Mouse (Mus musculus) midbrain, embryonic 15.5 days (tissue): ENCODE data around the gene Lrrc8d. TPM values are rescaled to one million over a fixed set of nuclear protein-coding genes. Genes with fewer than 3 reads are reported as not detected.

Experiments used
- ATAC-seq: fragments of 200-750 bp; cut with Nextera tagmentation; replicated peaks from 2 replicates; pipeline ENCODE4 v1.8.0; 2017; ENCODE audit warnings: moderate TSS enrichment
- H3K27ac ChIP-seq: fragments of 300-500 bp; sonication (generic); 2 replicates; pipeline ENCODE4 v1.5.1; 2015; ENCODE audit warnings: mild to moderate bottlenecking, inconsistent platforms
- H3K27me3 ChIP-seq: fragments of 300-500 bp; sonication (generic); replicated peaks from 2 replicates; pipeline ENCODE4 v1.6.1; 2015; ENCODE audit warnings: inconsistent platforms
- H3K36me3 ChIP-seq: fragments of 300-500 bp; sonication (generic); replicated peaks from 2 replicates; pipeline ENCODE4 v1.6.1; 2015; ENCODE audit warnings: inconsistent platforms
- H3K4me1 ChIP-seq: fragments of 300-500 bp; sonication (generic); 2 replicates; pipeline ENCODE4 v1.6.1; 2015; ENCODE audit warnings: inconsistent platforms
- H3K4me2 ChIP-seq: fragments of 300-500 bp; sonication (generic); 2 replicates; pipeline ENCODE4 v1.6.1; 2015; ENCODE audit warnings: inconsistent platforms, mild to moderate bottlenecking, moderate library complexity
- H3K4me3 ChIP-seq: fragments of 300-500 bp; sonication (generic); 2 replicates; pipeline ENCODE4 v1.5.1; 2015; ENCODE audit warnings: mild to moderate bottlenecking, inconsistent platforms
- H3K9ac ChIP-seq: fragments of 300-500 bp; sonication (generic); 2 replicates; pipeline ENCODE4 v1.6.1; 2015; ENCODE audit warnings: mild to moderate bottlenecking, inconsistent platforms
- H3K9me3 ChIP-seq: fragments of 300-500 bp; sonication (generic); 2 replicates; pipeline ENCODE4 v1.6.1; 2016; ENCODE audit warnings: inconsistent platforms
- WGBS: fragments of 180-500 bp; shearing (Covaris S2); methylation state at CpG from one replicate; pipeline ENCODE4 v1.1.7; 2015; ENCODE audit warnings: mixed read lengths; 5-methylcytosine and 5-hydroxymethylcytosine counted together
- polyA plus RNA-seq: library from polyadenylated mRNA; unstranded; fragments of >200 nt; fragmentation: Nextera tagmentation; extraction: Ambion mirVana; gene quantifications from 2 replicates; pipeline ENCODE4 v1.2.1, GENCODE M21; 2015

The Lrrc8d gene
- polyA plus RNA-seq, 1 experiment from 2014 or later = 37.1 TPM

DNA sequence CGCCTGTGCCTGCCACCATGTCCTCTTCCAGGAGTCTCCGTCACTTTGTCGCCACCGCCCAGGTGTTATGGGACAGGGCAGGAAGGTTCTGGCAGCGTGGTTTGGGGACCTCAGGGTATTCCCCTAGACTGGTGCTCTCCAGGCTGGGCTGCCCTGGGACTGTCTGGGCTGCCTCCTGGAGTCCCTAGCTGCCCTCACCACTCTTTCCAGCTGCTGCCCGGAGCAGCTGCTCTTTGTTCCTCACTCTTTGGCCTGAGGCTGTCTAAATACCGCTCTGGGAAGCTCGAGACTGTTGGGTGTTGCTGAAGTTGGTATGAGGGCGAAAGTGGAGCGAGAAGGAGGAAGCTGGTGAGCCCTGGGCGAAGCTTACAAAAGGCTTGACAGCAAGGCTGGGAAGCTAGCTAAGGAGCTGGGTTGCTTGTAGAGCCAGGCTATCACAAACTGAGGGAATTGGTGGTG is 32.7 kb downstream of the Lrrc8d start:
- 45% methylated on average over 11 of the region's 11 CpGs for WGBS
- Histone ChIP-seq H3K4me2 (peak overlapping the region; percentile 61), H3K4me3 (peak overlapping the region; percentile 34), H3K27ac (no peak overlapping the region), H3K4me1 (peaks cover 20% of the 10 kb centered on the region), H3K36me3 (no peaks in the 10 kb centered on the region), H3K27me3 (no peaks in the 10 kb centered on the region), H3K9me3 (no peaks in the 10 kb centered on the region), H3K9ac (peak overlapping the region; percentile 18; the same call in 1 of the 2 replicates)
- peak; percentile 49 for ATAC-seq

- H3K27me3 ChIP-seq = no peaks in the 10 kb centered on the region
- H3K9me3 ChIP-seq = no peaks in the 10 kb centered on the region
- no peak overlapping the region for H3K27ac ChIP-seq
- ATAC-seq = no peak
- H3K9ac ChIP-seq = no peak overlapping the region
- H3K4me2 ChIP-seq = no peak overlapping the region
- 68% methylated on average over 6 of the region's 6 CpGs for WGBS
- no peak overlapping the region for H3K4me3 ChIP-seq
- no peaks in the 10 kb centered on the region for H3K36me3 ChIP-seq
- H3K4me1 ChIP-seq = peaks cover 20% of the 10 kb centered on the region
Observed at GRCm38 (mm10) chr5:105733226-105733625, 33.5 kb downstream of the Lrrc8d start.

DNA sequence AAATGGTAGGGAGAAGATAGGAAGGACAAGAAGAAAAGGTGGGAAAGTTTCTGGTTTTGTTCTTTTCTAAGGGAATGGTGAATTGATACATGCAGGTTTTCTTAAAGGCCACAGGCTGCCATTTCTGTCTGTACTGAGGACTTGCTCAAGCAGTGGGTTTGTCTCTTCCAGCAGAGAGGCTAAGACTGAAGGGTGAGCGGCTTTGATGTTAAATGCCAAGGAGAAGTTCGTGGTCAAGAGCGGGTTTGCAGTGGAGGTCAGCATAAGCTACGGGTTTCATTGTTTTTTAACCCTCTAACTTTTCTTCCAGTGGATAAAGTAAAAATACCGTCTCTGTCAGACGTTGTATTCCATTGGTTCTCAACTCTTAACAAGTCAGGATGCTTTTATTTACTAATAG is 36.6 kb downstream of the Lrrc8d start:
- H3K4me2 ChIP-seq = no peak overlapping the region
- no peaks in the 10 kb centered on the region for H3K27me3 ChIP-seq
- no peak overlapping the region for H3K27ac ChIP-seq
- 91% methylated on average over 6 of the region's 6 CpGs for WGBS
- H3K4me1 ChIP-seq = peaks cover 25% of the 10 kb centered on the region
- no peaks in the 10 kb centered on the region for H3K9me3 ChIP-seq
- H3K9ac ChIP-seq = no peak overlapping the region
- H3K36me3 ChIP-seq = no peaks in the 10 kb centered on the region
- no peak overlapping the region for H3K4me3 ChIP-seq
- ATAC-seq = no peak

- Histone ChIP-seq H3K9me3 (no peaks in the 10 kb centered on the region), H3K4me2 (no peak overlapping the region), H3K27me3 (no peaks in the 10 kb centered on the region), H3K27ac (no peak overlapping the region), H3K4me3 (no peak overlapping the region), H3K4me1 (peaks cover 17% of the 10 kb centered on the region), H3K36me3 (no peaks in the 10 kb centered on the region), H3K9ac (no peak overlapping the region)
- 76% methylated on average over 6 of the region's 6 CpGs for WGBS
- ATAC-seq = no peak
Observed at GRCm38 (mm10) chr5:105737145-105737544, 37.4 kb downstream of the Lrrc8d start.

- Histone ChIP-seq H3K36me3 (no peaks in the 10 kb centered on the region), H3K4me3 (no peak overlapping the region), H3K9me3 (no peaks in the 10 kb centered on the region), H3K27ac (peak overlapping the region; percentile 52; the same call in 1 of the 2 replicates), H3K9ac (no peak overlapping the region), H3K4me1 (peaks cover 6% of the 10 kb centered on the region), H3K4me2 (no peak overlapping the region), H3K27me3 (no peaks in the 10 kb centered on the region)
- peak; percentile 48; the same call in 1 of the 2 replicates for ATAC-seq
- 19% methylated on average over 7 of the region's 7 CpGs for WGBS
Observed at GRCm38 (mm10) chr5:105740437-105740836, 40.7 kb downstream of the Lrrc8d start.

DNA sequence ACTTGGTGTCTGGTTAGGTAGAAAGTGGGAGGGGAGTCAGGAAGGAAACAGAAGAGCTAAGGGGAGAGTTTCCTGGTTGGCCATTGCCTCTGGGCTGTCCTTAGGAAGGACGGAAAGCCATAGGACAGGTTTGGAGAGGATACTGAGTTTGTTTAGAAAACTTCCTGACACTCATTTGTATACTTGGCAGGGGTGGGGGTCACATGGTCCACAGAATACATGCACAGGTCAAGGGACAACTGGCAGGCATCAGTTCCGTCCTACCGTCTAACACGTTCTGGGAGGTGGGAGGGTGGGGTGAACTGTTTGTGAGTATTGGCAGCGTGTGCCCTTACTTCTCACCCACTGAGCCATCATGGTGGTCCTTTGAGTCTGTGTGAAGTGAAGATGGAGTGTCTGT is 42.9 kb downstream of the Lrrc8d start:
- 85% methylated on average over 5 of the region's 5 CpGs for WGBS
- ATAC-seq = no peak
- Histone ChIP-seq H3K4me1 (peaks cover 6% of the 10 kb centered on the region), H3K4me2 (no peak overlapping the region), H3K4me3 (no peak overlapping the region), H3K36me3 (no peaks in the 10 kb centered on the region), H3K9ac (no peak overlapping the region), H3K9me3 (no peaks in the 10 kb centered on the region), H3K27me3 (no peaks in the 10 kb centered on the region), H3K27ac (no peak overlapping the region)

DNA sequence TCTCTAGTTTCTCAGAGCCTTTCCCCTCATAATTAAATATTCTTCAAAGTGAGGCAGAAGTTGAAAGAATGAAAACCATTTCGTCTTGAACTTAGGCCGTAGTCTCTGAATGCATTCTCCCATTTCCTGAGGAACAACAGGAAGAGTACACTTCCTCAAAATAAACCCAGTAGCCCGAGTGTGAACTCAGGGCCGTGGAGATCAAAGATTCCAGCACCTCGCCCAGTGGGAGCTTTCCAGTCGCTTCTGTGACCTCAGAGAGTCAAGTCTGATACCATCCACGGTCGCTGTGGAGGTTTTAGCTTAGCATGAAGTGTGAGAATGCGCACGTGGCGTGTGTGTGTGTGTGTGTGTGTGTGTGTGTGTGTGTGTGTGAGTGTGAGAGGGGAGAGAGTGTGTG is 45.6 kb downstream of the Lrrc8d start:
- no peak for ATAC-seq
- Histone ChIP-seq H3K9me3 (no peaks in the 10 kb centered on the region), H3K27ac (no peak overlapping the region), H3K4me2 (no peak overlapping the region), H3K36me3 (no peaks in the 10 kb centered on the region), H3K4me3 (no peak overlapping the region), H3K4me1 (peaks cover 5% of the 10 kb centered on the region), H3K9ac (no peak overlapping the region), H3K27me3 (no peaks in the 10 kb centered on the region)
- WGBS = 82% methylated on average over 11 of the region's 11 CpGs

DNA sequence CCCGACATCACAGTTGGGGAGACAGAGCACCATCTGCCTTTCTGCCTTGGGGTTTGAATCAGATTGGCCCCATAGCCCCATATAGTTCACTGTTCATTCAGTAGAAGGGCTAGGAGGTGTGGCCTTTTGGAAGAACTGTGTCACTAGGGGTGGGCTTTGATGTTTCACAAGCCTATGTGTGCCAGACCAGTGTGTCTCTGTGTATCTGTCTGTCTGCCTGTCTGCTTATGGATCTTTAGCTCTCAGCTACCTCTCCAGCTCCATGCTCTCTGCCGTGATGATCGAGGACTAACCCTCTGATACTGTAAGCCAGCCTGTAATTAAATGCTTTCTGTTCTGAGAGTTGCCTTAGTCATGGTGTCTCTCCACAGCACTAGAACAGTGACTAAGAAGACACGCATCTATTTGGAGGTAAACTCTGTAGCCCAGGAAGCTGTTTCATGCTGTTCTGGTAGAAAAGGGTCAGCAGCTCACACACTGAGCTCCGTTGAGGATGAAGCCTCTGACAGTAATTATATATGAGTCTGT is 46.2 kb downstream of the Lrrc8d start:
- 77% methylated on average over 5 of the region's 5 CpGs for WGBS
- no peaks in the 10 kb centered on the region for H3K9me3 ChIP-seq
- H3K4me1 ChIP-seq = no peaks in the 10 kb centered on the region
- no peak overlapping the region for H3K4me2 ChIP-seq
- no peaks in the 10 kb centered on the region for H3K27me3 ChIP-seq
- no peak overlapping the region for H3K27ac ChIP-seq
- ATAC-seq = no peak
- no peak overlapping the region for H3K4me3 ChIP-seq
- H3K9ac ChIP-seq = no peak overlapping the region
- H3K36me3 ChIP-seq = no peaks in the 10 kb centered on the region

- H3K9ac ChIP-seq = no peak overlapping the region
- H3K9me3 ChIP-seq = no peaks in the 10 kb centered on the region
- no peak overlapping the region for H3K27ac ChIP-seq
- no peak overlapping the region for H3K4me3 ChIP-seq
- WGBS = 75% methylated on average over 8 of the region's 8 CpGs
- no peaks in the 10 kb centered on the region for H3K36me3 ChIP-seq
- no peak for ATAC-seq
- peaks cover 15% of the 10 kb centered on the region for H3K4me1 ChIP-seq
- no peaks in the 10 kb centered on the region for H3K27me3 ChIP-seq
- no peak overlapping the region for H3K4me2 ChIP-seq
Observed at GRCm38 (mm10) chr5:105754803-105755202, 55.0 kb downstream of the Lrrc8d start.

- H3K4me1 ChIP-seq = peaks cover 15% of the 10 kb centered on the region
Observed at GRCm38 (mm10) chr5:105755491-105755890, 55.7 kb downstream of the Lrrc8d start.

DNA sequence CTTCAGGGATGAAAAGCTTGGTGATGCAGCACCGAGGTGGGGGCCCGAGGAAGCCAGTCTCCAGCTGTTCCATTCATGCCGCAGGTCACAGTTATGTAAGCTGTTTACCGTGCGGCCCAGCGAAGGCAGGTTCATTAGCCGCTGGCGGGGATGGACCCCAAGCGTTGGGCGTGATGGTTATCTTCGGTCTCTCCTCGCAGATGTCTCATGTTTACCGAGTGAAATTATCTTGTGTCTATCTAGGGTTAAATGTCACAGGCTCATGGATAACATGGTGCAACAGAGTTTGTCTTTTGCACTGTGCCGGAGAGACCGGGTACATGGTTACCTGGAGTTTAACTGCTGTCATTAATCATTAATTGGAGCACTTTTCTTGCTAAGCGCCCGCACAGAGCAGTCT is 58.2 kb downstream of the Lrrc8d start:
- no peaks in the 10 kb centered on the region for H3K27me3 ChIP-seq
- 88% methylated on average over 17 of the region's 17 CpGs for WGBS
- ATAC-seq = no peak

More at GRCm38 (mm10) chr5:105755491-105755890, 55.7 kb downstream of the Lrrc8d start:
- Histone ChIP-seq H3K9ac (no peak overlapping the region), H3K4me2 (no peak overlapping the region), H3K36me3 (no peaks in the 10 kb centered on the region), H3K4me3 (no peak overlapping the region), H3K27ac (no peak overlapping the region), H3K27me3 (no peaks in the 10 kb centered on the region), H3K9me3 (no peaks in the 10 kb centered on the region)
- 90% methylated on average over 6 of the region's 6 CpGs for WGBS
- no peak for ATAC-seq

DNA sequence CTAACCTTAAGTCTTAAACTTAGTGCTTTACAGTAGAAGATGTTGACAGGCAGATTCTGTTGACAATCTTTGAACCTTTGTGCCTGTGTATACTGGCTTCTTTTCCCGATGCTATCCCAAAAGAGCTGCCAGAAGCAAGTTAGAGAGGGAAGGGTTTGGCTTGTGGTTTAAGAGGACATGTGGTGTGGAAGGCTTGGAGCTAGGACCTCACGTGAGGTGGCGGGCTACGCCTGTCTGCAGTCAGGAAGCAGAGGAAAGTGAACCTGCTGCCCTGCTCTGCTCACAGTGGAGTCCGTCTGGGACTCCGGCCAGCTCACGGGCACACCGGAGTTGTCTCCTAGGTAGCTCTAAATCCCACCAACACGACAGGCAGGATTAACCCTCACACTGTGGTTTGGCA is 59.1 kb downstream of the Lrrc8d start:
- no peak for ATAC-seq
- Histone ChIP-seq H3K27me3 (no peaks in the 10 kb centered on the region), H3K4me3 (no peak overlapping the region), H3K9me3 (no peaks in the 10 kb centered on the region), H3K36me3 (no peaks in the 10 kb centered on the region), H3K9ac (no peak overlapping the region), H3K4me2 (no peak overlapping the region), H3K27ac (no peak overlapping the region), H3K4me1 (peaks cover 32% of the 10 kb centered on the region)
- 80% methylated on average over 9 of the region's 9 CpGs for WGBS

More for the DNA sequence above, 58.2 kb downstream of the Lrrc8d start:
- Histone ChIP-seq H3K4me2 (no peak overlapping the region), H3K36me3 (no peaks in the 10 kb centered on the region), H3K4me3 (no peak overlapping the region), H3K9me3 (no peaks in the 10 kb centered on the region), H3K27ac (no peak overlapping the region), H3K4me1 (peaks cover 31% of the 10 kb centered on the region), H3K9ac (no peak overlapping the region)

GRCm38 (mm10) chr5:105761848-105762482 is 62.2 kb downstream of the Lrrc8d start:
- Histone ChIP-seq H3K36me3 (no peaks in the 10 kb centered on the region), H3K4me1 (peaks cover 34% of the 10 kb centered on the region), H3K9ac (no peak overlapping the region), H3K4me3 (no peak overlapping the region), H3K4me2 (peak overlapping the region; percentile 22; the same call in 1 of the 2 replicates), H3K27me3 (no peaks in the 10 kb centered on the region), H3K9me3 (no peaks in the 10 kb centered on the region), H3K27ac (peak overlapping the region; percentile 36; the same call in 1 of the 2 replicates)
- WGBS = 15% methylated on average over 11 of the region's 11 CpGs
- no peak; the same call in 1 of the 2 replicates for ATAC-seq
